ENCODE assay signal across 12 mouse cellular contexts in genomic region chr5:76540842-76541241, GRCm38 (mm10). TPM values are rescaled to one million over a fixed set of nuclear protein-coding genes. Genes with fewer than 3 reads are reported as not detected.
A peak's percentile ranks its signal among the peaks of the same experiment; 100 is the strongest.
DNase-seq lines count a peak whose midpoint lies in the region; ATAC-seq and TF ChIP-seq lines count a peak whose summit lies in the region.
"Had no signal": no experiment of that assay in that cellular context is flagged by ENCODE, and none has a peak within 500 bp of the region (broad histone marks: within the 10 kb centered on the region; RNA-seq: fewer than 3 reads in every experiment).

No protein-coding gene starts in this region.

- peak; percentile 27 for DNase-seq in A20 (ENCODE audit: low read depth, low spot score)
- DNase-seq in hindbrain, postnatal 0 days (ENCODE audit: low spot score), result peak; percentile 59
- no peak for DNase-seq in ovary, postnatal 10 days (ENCODE audit: low spot score)
- no peak for DNase-seq in cerebellum, adult 11 months
- DNase-seq: cerebellum, adult 11-12 months; kidney, postnatal 14 days had no signal

- H3K4me1 ChIP-seq in hindbrain, embryonic 16.5 days (ENCODE audit: control insufficient read depth, insufficient read depth, low read depth, low read length), result no peaks in the 10 kb centered on the region
- no peaks in the 10 kb centered on the region for H3K4me1 ChIP-seq in hindbrain, embryonic 13.5 days (replicated peaks)
- H3K4me1 ChIP-seq in E14TG2a.4 (replicated peaks; ENCODE audit: low read depth, low read length), result peaks cover 22% of the 10 kb centered on the region
- H3K4me1 ChIP-seq in hindbrain, postnatal 0 days (ENCODE audit: insufficient read depth, low read length), result no peaks in the 10 kb centered on the region
- H3K4me1 ChIP-seq: limb, embryonic 12.5 days had no signal

- H3K4me3 ChIP-seq in hindbrain, embryonic 16.5 days (ENCODE audit: low read length), result no peak overlapping the region
- no peak overlapping the region for H3K4me3 ChIP-seq in hindbrain, embryonic 13.5 days
- H3K4me3 ChIP-seq in E14TG2a.4 (replicated peaks; ENCODE audit: low read length), result no peak overlapping the region
- H3K4me3 ChIP-seq in hindbrain, postnatal 0 days (ENCODE audit: low read length), result no peak overlapping the region
- H3K4me3 ChIP-seq: limb, embryonic 12.5 days had no signal

- TF ChIP-seq CTCF in E14TG2a.4 (conservative IDR thresholded peaks at IDR 0.05; ENCODE audit: low read length), result peak; percentile 38
- peak; percentile 74 for TF ChIP-seq CTCF in hindbrain, postnatal 0 days (IDR thresholded peaks at IDR 0.05; ENCODE audit: low read depth)

- ATAC-seq in hindbrain, embryonic 16.5 days, result peak; percentile 71; the same call in 1 of the 2 replicates
- ATAC-seq in hindbrain, embryonic 13.5 days (ENCODE audit: low FRiP score), result no peak
- ATAC-seq in hindbrain, postnatal 0 days, result peak; percentile 63; the same call in 1 of the 2 replicates

- H3K4me2 ChIP-seq in hindbrain, embryonic 16.5 days (ENCODE audit: low read length), result no peak overlapping the region
- no peak overlapping the region for H3K4me2 ChIP-seq in hindbrain, embryonic 13.5 days
- no peak overlapping the region for H3K4me2 ChIP-seq in hindbrain, postnatal 0 days (ENCODE audit: low read depth, low read length)
- H3K4me2 ChIP-seq: limb, embryonic 12.5 days had no signal

- H3K9me3 ChIP-seq in hindbrain, embryonic 16.5 days (ENCODE audit: control insufficient read depth, low read length), result no peaks in the 10 kb centered on the region
- H3K9me3 ChIP-seq in hindbrain, embryonic 13.5 days, result no peaks in the 10 kb centered on the region
- no peaks in the 10 kb centered on the region for H3K9me3 ChIP-seq in E14TG2a.4 (ENCODE audit: low read length)
- H3K9me3 ChIP-seq in hindbrain, postnatal 0 days (ENCODE audit: low read length), result no peaks in the 10 kb centered on the region
- H3K9me3 ChIP-seq: limb, embryonic 12.5 days had no signal

- peaks cover 50% of the 10 kb centered on the region for H3K36me3 ChIP-seq in hindbrain, embryonic 16.5 days (ENCODE audit: control insufficient read depth, insufficient read depth, low read length)
- H3K36me3 ChIP-seq in hindbrain, embryonic 13.5 days, result peaks cover 80% of the 10 kb centered on the region
- peaks cover 92% of the 10 kb centered on the region for H3K36me3 ChIP-seq in E14TG2a.4 (ENCODE audit: insufficient read depth, low read length)
- peaks cover 52% of the 10 kb centered on the region for H3K36me3 ChIP-seq in hindbrain, postnatal 0 days (ENCODE audit: insufficient read depth, low read length)

- no peaks in the 10 kb centered on the region for H3K27me3 ChIP-seq in hindbrain, embryonic 16.5 days (replicated peaks; ENCODE audit: control insufficient read depth, insufficient read depth, low read length)
- H3K27me3 ChIP-seq in hindbrain, embryonic 13.5 days, result no peaks in the 10 kb centered on the region
- no peaks in the 10 kb centered on the region for H3K27me3 ChIP-seq in E14TG2a.4 (ENCODE audit: insufficient read depth, low read length)
- H3K27me3 ChIP-seq in hindbrain, postnatal 0 days (ENCODE audit: insufficient read depth, low read length), result no peaks in the 10 kb centered on the region
- H3K27me3 ChIP-seq: limb, embryonic 12.5 days had no signal

- H3K27ac ChIP-seq in hindbrain, embryonic 16.5 days (ENCODE audit: low read depth, low read length), result no peak overlapping the region
- no peak overlapping the region for H3K27ac ChIP-seq in hindbrain, embryonic 13.5 days
- no peak overlapping the region for H3K27ac ChIP-seq in hindbrain, postnatal 0 days
- H3K27ac ChIP-seq: limb, embryonic 12.5 days; macrophage had no signal

- H3K9ac ChIP-seq in hindbrain, embryonic 16.5 days (ENCODE audit: low read depth, low read length), result no peak overlapping the region
- H3K9ac ChIP-seq in hindbrain, embryonic 13.5 days, result no peak overlapping the region
- H3K9ac ChIP-seq in hindbrain, postnatal 0 days (replicated peaks; ENCODE audit: low read length), result no peak overlapping the region
- H3K9ac ChIP-seq: limb, embryonic 12.5 days had no signal

RNA-seq across cellular contexts. Expression of gene Exoc1, which starts 11.7 kb away (rescaled TPM):
- 53.2 and 56.7 TPM in 2 replicates for polyA plus RNA-seq in hindbrain, embryonic 16.5 days (2015; fragmentation: Nextera tagmentation; extraction: Ambion mirVana)
- 56.6 and 57.1 TPM in 2 replicates for polyA plus RNA-seq in hindbrain, embryonic 13.5 days (2015; fragmentation: Nextera tagmentation; extraction: Ambion mirVana)
- 44.3 and 54.2 TPM in 2 replicates for total RNA-seq in hindbrain, postnatal 0 days (2014; rRNA removed)
- 46.1 and 51.6 TPM in 2 replicates for polyA plus RNA-seq in hindbrain, postnatal 0 days (2015; fragmentation: Nextera tagmentation; extraction: Ambion mirVana)

RNA-seq across cellular contexts. Expression of gene Cep135, which starts 47.7 kb away (rescaled TPM):
- polyA plus RNA-seq in hindbrain, embryonic 16.5 days (2015; fragmentation: Nextera tagmentation; extraction: Ambion mirVana), result 3.1 and 3.4 TPM in 2 replicates
- polyA plus RNA-seq in hindbrain, embryonic 13.5 days (2015; fragmentation: Nextera tagmentation; extraction: Ambion mirVana), result 3.9 and 4.5 TPM in 2 replicates
- total RNA-seq in hindbrain, postnatal 0 days (2014; rRNA removed), result 3.0 and 4.0 TPM in 2 replicates
- polyA plus RNA-seq in hindbrain, postnatal 0 days (2015; fragmentation: Nextera tagmentation; extraction: Ambion mirVana), result 2.6 and 3.3 TPM in 2 replicates

RNA-seq across cellular contexts. Expression of gene Gm7271, which starts 57.0 kb away (rescaled TPM):
- polyA plus RNA-seq in hindbrain, embryonic 16.5 days (2015; fragmentation: Nextera tagmentation; extraction: Ambion mirVana), result 0.86 and 1.2 TPM in 2 replicates
- 1.8 and 2.4 TPM in 2 replicates for polyA plus RNA-seq in hindbrain, embryonic 13.5 days (2015; fragmentation: Nextera tagmentation; extraction: Ambion mirVana)
- not detected in 2 replicates for total RNA-seq in hindbrain, postnatal 0 days (2014; rRNA removed)
- 0.63 and 0.89 TPM in 2 replicates for polyA plus RNA-seq in hindbrain, postnatal 0 days (2015; fragmentation: Nextera tagmentation; extraction: Ambion mirVana)
- total RNA-seq: heart, adult 18-20 months had no signal
- polyA plus RNA-seq: limb, embryonic 12.5 days; macrophage had no signal

Comparison
In these comparisons a context has a peak if more than half of its experiments do, and no peak if none do; other contexts are left out.
1. DNase-seq: peak in A20 (single experiment) and hindbrain, postnatal 0 days (single experiment); none in ovary, postnatal 10 days (single experiment) and cerebellum, adult 11 months (single experiment).